In genomic region chr16:94504192-94504591, GRCm38 (mm10) we compare ENCODE assay signal across 17 mouse cellular contexts.
"Had no signal": no experiment of that assay in that cellular context is flagged by ENCODE, and none has a peak within 500 bp of the region (broad histone marks: within the 10 kb centered on the region; RNA-seq: fewer than 3 reads in every experiment).

No protein-coding gene starts in this region.

- H3K9ac ChIP-seq: liver, embryonic 13.5 days; midbrain, embryonic 12.5 days; midbrain, embryonic 15.5 days; neural tube, embryonic 12.5 days; stomach, embryonic 15.5 days had no signal

- H3K27ac ChIP-seq: layer of hippocampus, adult 2 months; left cerebral cortex, adult 2 months; liver, embryonic 13.5 days; midbrain, embryonic 12.5 days; midbrain, embryonic 15.5 days; neural tube, embryonic 12.5 days; stomach, embryonic 15.5 days had no signal

- H3K4me2 ChIP-seq: liver, embryonic 13.5 days; midbrain, embryonic 12.5 days; midbrain, embryonic 15.5 days; neural tube, embryonic 12.5 days; stomach, embryonic 15.5 days had no signal

- H3K4me3 ChIP-seq: layer of hippocampus, adult 2 months; left cerebral cortex, adult 2 months; liver, embryonic 13.5 days; midbrain, embryonic 12.5 days; midbrain, embryonic 15.5 days; neural tube, embryonic 12.5 days; stomach, embryonic 15.5 days had no signal

- ATAC-seq: intestine, embryonic 16.5 days; midbrain, embryonic 15.5 days had no signal

- H3K27me3 ChIP-seq: liver, embryonic 13.5 days; midbrain, embryonic 12.5 days; midbrain, embryonic 15.5 days; neural tube, embryonic 12.5 days; stomach, embryonic 15.5 days had no signal

- H3K4me1 ChIP-seq: midbrain, embryonic 12.5 days; midbrain, embryonic 15.5 days; neural tube, embryonic 12.5 days; stomach, embryonic 15.5 days had no signal

- H3K9me3 ChIP-seq: liver, embryonic 13.5 days; midbrain, embryonic 12.5 days; midbrain, embryonic 15.5 days; neural tube, embryonic 12.5 days; stomach, embryonic 15.5 days had no signal

- DNase-seq: kidney, adult 2 months; kidney, postnatal 10 days; kidney, postnatal 4 days; layer of hippocampus, adult 9-11 months; liver, embryonic 13.5 days; lung, adult 2 months; retina, postnatal 1 day; right cerebral cortex, postnatal 25 days; spleen, adult 18-20 months; thymus, postnatal 25 days had no signal
